Mouse (Mus musculus): ENCODE measurements around the gene Lim2.

DNA sequence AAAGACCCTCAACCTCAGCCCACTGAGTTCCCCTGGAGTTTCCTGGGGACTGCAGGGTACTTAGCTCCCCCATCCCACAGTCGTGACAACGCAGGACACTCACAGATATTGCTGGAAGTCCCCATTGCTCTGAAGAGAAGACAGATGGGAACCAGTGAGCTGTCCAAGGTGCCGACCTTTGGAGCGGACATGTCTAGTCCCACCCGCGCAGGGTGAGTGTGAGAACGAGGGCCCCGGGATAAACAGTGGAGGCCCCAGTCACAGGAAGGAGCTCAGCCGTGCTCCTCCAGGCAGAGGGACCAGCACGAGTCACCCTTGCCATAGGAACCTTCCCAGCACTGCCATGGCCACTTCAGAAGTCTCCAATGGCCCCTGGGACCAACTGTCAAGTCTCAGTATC is 55.8 kb downstream of the Lim2 start:
- TF ChIP-seq CTCF (IDR thresholded peaks at IDR 0.05; ENCODE audit: borderline replicate concordance, insufficient read depth, low read depth, low read length) = no peak
- TF ChIP-seq POLR2A (IDR thresholded peaks at IDR 0.05; ENCODE audit: borderline replicate concordance, insufficient read depth, low read length) = no peak
